Mouse (Mus musculus): ENCODE data around the gene Pde7b. TPM values are rescaled to one million over a fixed set of nuclear protein-coding genes. Genes with fewer than 3 reads are reported as not detected.

Gene Pde7b
- total and polyA plus RNA-seq, 3 experiments, result not detected

- TF ChIP-seq EP300 (IDR thresholded peaks at IDR 0.05; ENCODE audit: low read length), result no peak
- no peak for TF ChIP-seq MAX (IDR thresholded peaks at IDR 0.05; ENCODE audit: low read length)
- TF ChIP-seq SMC3 (IDR thresholded peaks at IDR 0.05; ENCODE audit: low read depth, low read length), result no peak
- no peak for TF ChIP-seq MAFK (IDR thresholded peaks at IDR 0.05; ENCODE audit: insufficient replicate concordance, low read length)
- no peak for TF ChIP-seq NRF1 (IDR thresholded peaks at IDR 0.05; ENCODE audit: low read depth, low read length)
- TF ChIP-seq UBTF (IDR thresholded peaks at IDR 0.05; ENCODE audit: low read depth, low read length), result no peak
- TF ChIP-seq GABPA (IDR thresholded peaks at IDR 0.05; ENCODE audit: insufficient replicate concordance, low read depth, low read length), result no peak
- no peak for TF ChIP-seq ETS1 (conservative IDR thresholded peaks at IDR 0.05; ENCODE audit: low read depth, low read length)
- no peak for TF ChIP-seq MYC (IDR thresholded peaks at IDR 0.05; ENCODE audit: low read depth, low read length)
- TF ChIP-seq USF1 (IDR thresholded peaks at IDR 0.05; ENCODE audit: low read depth, low read length), result no peak
- no peak for TF ChIP-seq ZNF384 (IDR thresholded peaks at IDR 0.05; ENCODE audit: low read depth, low read length)
- no peak for TF ChIP-seq KAT2A (IDR thresholded peaks at IDR 0.05; ENCODE audit: insufficient replicate concordance, low read length)
- no peak for TF ChIP-seq CTCF (conservative IDR thresholded peaks at IDR 0.05 in 1 of 2, IDR thresholded peaks at IDR 0.05 in 1 of 2; ENCODE audit: low read depth in 2 of 2, low read length in 2 of 2)
- no peak for TF ChIP-seq JUND (conservative IDR thresholded peaks at IDR 0.05; ENCODE audit: low read depth, low read length)
- Histone ChIP-seq H3K4me2 (ENCODE audit: insufficient read depth, low read depth, poor library complexity, severe bottlenecking) (no peak overlapping the region), H3K36me3 (replicated peaks in 1 of 2; ENCODE audit: control insufficient read depth in 1 of 2, insufficient read depth in 1 of 2, low read length in 1 of 2) (no peaks in the 10 kb centered on the region), H3K9me3 (replicated peaks; ENCODE audit: low read length) (no peaks in the 10 kb centered on the region), H3K4me3 (replicated peaks in 1 of 3; ENCODE audit: low read depth in 2 of 3, low read length in 2 of 3, poor library complexity in 1 of 3) (no peak overlapping the region), H3K9ac (ENCODE audit: insufficient read depth, low read depth) (no peak overlapping the region), H3K27me3 (replicated peaks) (no peaks in the 10 kb centered on the region), H3K4me1 (ENCODE audit: control insufficient read depth in 1 of 2, insufficient read depth in 2 of 2) (no peaks in the 10 kb centered on the region), H3K27ac (ENCODE audit: insufficient read depth, low read depth) (no peak overlapping the region), H3K79me2 (replicated peaks; ENCODE audit: control insufficient read depth, extremely low read depth, insufficient read depth, poor library complexity, severe bottlenecking) (no peaks in the 10 kb centered on the region)
- DNase-seq (ENCODE audit: extremely low read depth), result no peak
- dilution Hi-C loops (cut with MboI; ENCODE audit: extremely low pct_ligation_motif_present, extremely low pct_unique_long_range_greater_than_20kb, low sequenced_read_pairs) (no loop called here), in situ Hi-C loops (cut with MboI; ENCODE audit: low pct_ligation_motif_present, low pct_unique_long_range_greater_than_20kb, low sequenced_read_pairs) (no loop called here)
Observed at GRCm38 (mm10) chr10:20595107-20595810, 129.6 kb downstream of the Pde7b start.

- Histone ChIP-seq H3K27me3 (replicated peaks) (no peaks in the 10 kb centered on the region), H3K79me2 (replicated peaks; ENCODE audit: control insufficient read depth, extremely low read depth, insufficient read depth, poor library complexity, severe bottlenecking) (no peaks in the 10 kb centered on the region), H3K4me1 (ENCODE audit: control insufficient read depth in 1 of 2, insufficient read depth in 2 of 2) (no peaks in the 10 kb centered on the region), H3K27ac (ENCODE audit: insufficient read depth, low read depth) (no peak overlapping the region), H3K36me3 (replicated peaks in 1 of 2; ENCODE audit: control insufficient read depth in 1 of 2, insufficient read depth in 1 of 2, low read length in 1 of 2) (no peaks in the 10 kb centered on the region), H3K4me2 (ENCODE audit: insufficient read depth, low read depth, poor library complexity, severe bottlenecking) (no peak overlapping the region), H3K9me3 (replicated peaks; ENCODE audit: low read length) (no peaks in the 10 kb centered on the region), H3K4me3 (replicated peaks in 1 of 3; ENCODE audit: low read depth in 2 of 3, low read length in 2 of 3, poor library complexity in 1 of 3) (no peak overlapping the region), H3K9ac (ENCODE audit: insufficient read depth, low read depth) (no peak overlapping the region)
- TF ChIP-seq PAX5 (IDR thresholded peaks at IDR 0.05; ENCODE audit: low read length), result no peak
- no peak for TF ChIP-seq USF2 (conservative IDR thresholded peaks at IDR 0.05; ENCODE audit: low read depth, low read length)
- no peak for TF ChIP-seq IRF4 (IDR thresholded peaks at IDR 0.05; ENCODE audit: low read depth, low read length)
- no peak for TF ChIP-seq POLR2AphosphoS2 (IDR thresholded peaks at IDR 0.05; ENCODE audit: low read depth, low read length)
- no peak for TF ChIP-seq MEF2A (IDR thresholded peaks at IDR 0.05; ENCODE audit: borderline replicate concordance, low read depth, low read length)
- TF ChIP-seq RCOR1 (conservative IDR thresholded peaks at IDR 0.05; ENCODE audit: low read depth, low read length), result no peak
- TF ChIP-seq NRF1 (IDR thresholded peaks at IDR 0.05; ENCODE audit: low read depth, low read length), result no peak
- no peak for DNase-seq (ENCODE audit: extremely low read depth)
- in situ Hi-C loops (cut with MboI; ENCODE audit: low pct_ligation_motif_present, low pct_unique_long_range_greater_than_20kb, low sequenced_read_pairs), result no loop called here
- dilution Hi-C loops (cut with MboI; ENCODE audit: extremely low pct_ligation_motif_present, extremely low pct_unique_long_range_greater_than_20kb, low sequenced_read_pairs), result no loop called here
Observed at GRCm38 (mm10) chr10:20594015-20594414, 130.9 kb downstream of the Pde7b start.

All from CH12.LX (cell line).